Mouse (Mus musculus) kidney, postnatal 0 days (tissue): ENCODE data around the gene Rps6kc1. TPM values are rescaled to one million over a fixed set of nuclear protein-coding genes. Genes with fewer than 3 reads are reported as not detected.
A peak's percentile ranks its signal among the peaks of the same experiment; 100 is the strongest.

ENCODE experiments used
- ATAC-seq: fragments of 200-750 bp; cut with Nextera tagmentation; replicated peaks from 2 replicates; pipeline ENCODE4 v1.8.0; 2017; ENCODE audit warnings: low read depth, moderate number of reproducible peaks, moderate TSS enrichment, moderate library complexity; ENCODE audit not compliant: low FRiP score
- DNase-seq: peaks from one replicate; pipeline ENCODE4 v3.0.0-alpha.2; 2016; ENCODE audit warnings: low spot score
- H3K27ac ChIP-seq: fragments of 300-500 bp; sonication (generic); 2 replicates; pipeline ENCODE4 v1.5.1; 2014; ENCODE audit warnings: mild to moderate bottlenecking
- H3K27me3 ChIP-seq: fragments of 300-500 bp; sonication (generic); 2 replicates; pipeline ENCODE4 v1.6.1; 2014; ENCODE audit warnings: low read length, mixed read lengths; ENCODE audit not compliant: insufficient read depth
- H3K36me3 ChIP-seq: fragments of 300-500 bp; sonication (generic); 2 replicates; pipeline ENCODE4 v1.6.1; 2014; ENCODE audit warnings: low read length, mixed read lengths; ENCODE audit not compliant: insufficient read depth
- H3K4me1 ChIP-seq: fragments of 300-500 bp; sonication (generic); replicated peaks from 2 replicates; pipeline ENCODE4 v1.6.1; 2014; ENCODE audit warnings: antibody characterized with exemption, low read length, mixed read lengths; ENCODE audit not compliant: insufficient read depth
- H3K4me2 ChIP-seq: fragments of 300-500 bp; sonication (generic); 2 replicates; pipeline ENCODE4 v1.6.1; 2014; ENCODE audit warnings: mild to moderate bottlenecking, low read length, moderate library complexity, mixed read lengths
- H3K4me3 ChIP-seq: fragments of 300-500 bp; sonication (generic); replicated peaks from 2 replicates; pipeline ENCODE4 v1.5.1; 2014; ENCODE audit warnings: low read depth, low read length
- H3K9ac ChIP-seq: fragments of 300-500 bp; sonication (generic); 2 replicates; pipeline ENCODE4 v1.6.1; 2014; ENCODE audit warnings: low read depth, low read length
- H3K9me3 ChIP-seq: fragments of 300-500 bp; sonication (generic); replicated peaks from 2 replicates; pipeline ENCODE4 v1.6.1; 2016; ENCODE audit warnings: low read length, inconsistent platforms, mixed read lengths
- CTCF ChIP-seq: IDR thresholded peaks from 2 replicates; pipeline ENCODE4 v1.5.1; 2016; ENCODE audit warnings: antibody characterized with exemption, low read depth, mild to moderate bottlenecking, moderate library complexity
- WGBS: fragments of 180-500 bp; shearing (Covaris S2); extraction: QIAGEN DNeasy Blood & Tissue Kit; methylation state at CpG from one replicate; pipeline ENCODE4 v1.1.7; 2014; 5-methylcytosine and 5-hydroxymethylcytosine counted together
- polyA plus RNA-seq: library from polyadenylated mRNA; unstranded; fragments of >200 nt; fragmentation: Nextera tagmentation; extraction: Ambion mirVana; gene quantifications from 2 replicates; pipeline ENCODE4 v1.2.1, GENCODE M21; 2015

Rps6kc1 gene
- polyA plus RNA-seq, 1 experiment from 2014 or later, result 10.2 TPM

DNA sequence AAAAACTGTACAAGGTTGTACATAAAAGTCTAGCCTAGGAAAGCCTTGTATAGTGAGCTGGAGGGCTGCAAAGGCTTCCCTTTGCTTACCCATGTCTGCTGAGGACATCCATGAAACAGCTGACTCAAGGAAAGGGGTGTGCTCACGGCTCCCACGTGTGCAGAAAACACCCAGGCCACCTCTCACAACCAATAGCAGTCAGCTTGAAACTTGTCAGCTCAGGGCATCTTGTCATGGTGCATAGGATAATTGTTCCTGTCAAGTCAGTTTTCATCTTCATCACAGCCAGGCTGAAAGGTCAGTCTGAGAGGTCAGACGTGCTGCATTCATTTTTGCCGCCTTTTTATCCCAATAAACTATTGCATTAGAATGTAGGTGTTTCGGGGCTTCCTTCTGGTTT lies 36.4 kb upstream of the Rps6kc1 start:
- Histone ChIP-seq H3K27me3 (no peaks in the 10 kb centered on the region), H3K4me2 (no peak overlapping the region), H3K9me3 (no peaks in the 10 kb centered on the region), H3K4me1 (no peaks in the 10 kb centered on the region), H3K27ac (no peak overlapping the region), H3K9ac (no peak overlapping the region), H3K4me3 (no peak overlapping the region), H3K36me3 (peaks cover 32% of the 10 kb centered on the region)
- DNase-seq (no peak), ATAC-seq (no peak)
- WGBS, result 55% methylated on average over 5 of the region's 5 CpGs
- TF ChIP-seq CTCF, result no peak

DNA sequence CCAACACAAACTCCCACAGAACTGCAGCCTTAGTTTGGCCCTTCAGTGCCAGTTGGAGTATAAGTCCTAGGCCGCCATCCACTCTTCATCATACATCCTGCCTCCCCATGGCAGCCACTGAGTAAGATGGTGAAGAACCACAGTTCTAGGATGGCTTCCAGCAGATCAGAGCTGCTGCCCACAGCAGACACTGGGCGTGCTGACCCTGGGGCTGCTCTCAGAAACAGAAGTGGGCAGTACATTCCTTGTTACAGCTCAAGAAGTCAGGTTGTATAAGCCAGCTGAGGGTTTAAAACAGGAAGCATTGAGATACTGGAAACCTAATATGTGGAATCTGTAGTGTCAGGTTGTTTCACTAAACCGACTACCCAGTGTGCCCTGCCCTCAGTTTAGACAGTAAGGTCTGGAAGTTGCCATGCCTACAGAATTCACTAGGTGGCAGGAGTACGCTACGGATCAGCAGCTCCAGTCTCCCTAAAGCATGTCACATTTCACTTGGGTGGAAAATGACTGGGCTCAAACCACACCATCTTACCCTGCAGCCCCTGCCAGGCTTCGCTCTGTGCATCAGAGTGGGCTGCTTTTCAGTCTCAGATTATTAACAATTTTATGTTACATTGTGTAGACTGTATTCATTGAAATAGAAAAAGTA lies 32.7 kb upstream of the Rps6kc1 start:
- peak; percentile 85 for DNase-seq
- H3K4me1 ChIP-seq, result no peaks in the 10 kb centered on the region
- no peak overlapping the region for H3K9ac ChIP-seq
- 50% methylated on average over 6 of the region's 6 CpGs for WGBS
- H3K4me3 ChIP-seq, result no peak overlapping the region
- no peaks in the 10 kb centered on the region for H3K9me3 ChIP-seq
- peak; percentile 75 for ATAC-seq
- TF ChIP-seq CTCF, result peak; percentile 87
- no peak overlapping the region for H3K4me2 ChIP-seq
- H3K27me3 ChIP-seq, result no peaks in the 10 kb centered on the region
- no peak overlapping the region for H3K27ac ChIP-seq
- H3K36me3 ChIP-seq, result peaks cover 54% of the 10 kb centered on the region

DNA sequence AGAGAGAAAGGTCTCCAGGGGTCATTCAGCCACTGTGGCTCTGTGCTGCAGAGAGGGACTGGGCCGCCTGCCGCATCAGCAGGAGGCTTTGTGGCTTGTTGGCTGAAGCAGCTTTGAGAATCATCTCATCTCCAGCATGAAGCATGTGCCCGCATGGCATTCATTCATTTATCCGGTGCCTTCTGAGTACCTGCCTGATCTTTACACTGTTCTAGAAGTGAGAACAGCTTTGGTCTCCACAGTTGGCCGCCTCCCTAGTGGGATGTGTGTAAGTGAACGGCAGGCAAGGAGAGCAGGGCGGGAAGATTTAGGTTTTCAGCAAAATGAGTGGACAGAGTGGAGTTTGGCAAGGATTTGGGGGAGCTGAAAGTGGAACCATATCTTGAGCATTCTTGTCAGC lies 28.2 kb upstream of the Rps6kc1 start:
- Histone ChIP-seq H3K4me3 (no peak overlapping the region), H3K9me3 (no peaks in the 10 kb centered on the region), H3K4me2 (no peak overlapping the region), H3K36me3 (peaks cover 46% of the 10 kb centered on the region), H3K4me1 (no peaks in the 10 kb centered on the region), H3K9ac (no peak overlapping the region), H3K27me3 (no peaks in the 10 kb centered on the region), H3K27ac (no peak overlapping the region)
- ATAC-seq, result no peak
- WGBS, result 92% methylated on average over 7 of the region's 7 CpGs
- no peak for TF ChIP-seq CTCF
- DNase-seq, result no peak

DNA sequence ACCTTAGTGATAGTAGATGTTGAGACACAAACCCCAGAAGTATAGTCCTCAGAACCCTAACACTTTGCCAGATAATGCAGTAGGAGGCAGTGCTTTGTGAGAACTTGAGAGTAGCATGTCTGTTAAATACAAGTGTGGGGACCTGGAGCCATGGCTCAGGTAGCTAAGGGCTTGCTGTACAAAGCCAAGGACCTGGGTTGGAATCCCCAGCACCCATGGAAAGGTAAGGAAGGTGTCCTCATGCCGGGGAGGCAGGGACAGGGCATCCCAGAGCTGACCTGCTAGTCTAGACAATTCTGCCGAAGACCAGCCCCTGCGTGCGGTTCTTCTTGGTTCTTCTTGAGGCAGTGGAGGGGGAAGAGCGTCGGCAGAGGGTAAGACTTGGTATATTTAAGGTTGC lies 18.6 kb upstream of the Rps6kc1 start:
- Histone ChIP-seq H3K9me3 (no peaks in the 10 kb centered on the region), H3K36me3 (peaks cover 10% of the 10 kb centered on the region; the same call in 1 of the 2 replicates), H3K4me1 (peaks cover 7% of the 10 kb centered on the region; the same call in 1 of the 2 replicates), H3K4me2 (no peak overlapping the region), H3K9ac (no peak overlapping the region), H3K27ac (no peak overlapping the region), H3K27me3 (no peaks in the 10 kb centered on the region), H3K4me3 (no peak overlapping the region)
- ATAC-seq, result no peak
- DNase-seq, result no peak
- no peak for TF ChIP-seq CTCF
- 85% methylated on average over 6 of the region's 6 CpGs for WGBS

DNA sequence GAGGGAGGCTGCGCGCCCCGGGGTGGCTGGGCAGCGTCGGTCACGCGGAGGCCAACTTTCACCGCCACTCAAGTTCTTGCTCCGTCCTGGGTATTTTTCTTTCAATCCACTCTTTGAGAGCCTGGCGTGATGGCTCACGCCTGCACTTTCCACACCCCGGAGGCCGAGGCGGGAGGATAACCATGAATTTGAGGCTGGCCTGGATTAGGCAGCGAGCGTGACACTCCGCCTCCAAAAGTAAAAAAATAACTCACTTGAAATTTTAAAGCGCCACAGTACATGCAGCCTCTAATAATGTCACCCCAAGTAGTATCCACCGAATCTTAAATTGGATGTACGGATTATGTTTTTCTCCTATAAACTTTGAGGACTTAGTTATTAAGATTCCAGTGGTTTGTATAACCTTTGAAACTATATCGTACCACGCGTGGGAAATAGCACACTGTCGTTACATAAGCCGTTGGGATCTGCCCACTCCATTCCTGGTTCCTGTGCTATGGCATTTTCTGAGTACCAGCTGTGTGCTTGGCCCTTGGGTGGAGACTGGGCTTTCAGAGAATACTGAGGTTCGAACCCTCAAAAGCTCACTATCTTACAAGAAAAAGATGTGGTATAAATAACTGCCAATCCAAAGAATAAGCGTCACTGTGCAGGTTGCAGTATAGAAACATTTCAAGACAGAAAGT lies 17.6 kb upstream of the Rps6kc1 start:
- Histone ChIP-seq H3K4me3 (peak overlapping the region; percentile 82), H3K9ac (peak overlapping the region; percentile 94), H3K36me3 (0 out of 2 replicates have a peak, but pooled peaks cover 2% of the 10 kb centered on the region), H3K4me2 (peak overlapping the region; percentile 64), H3K27ac (peak overlapping the region; percentile 98), H3K4me1 (peaks cover 7% of the 10 kb centered on the region; the same call in 1 of the 2 replicates), H3K27me3 (no peaks in the 10 kb centered on the region), H3K9me3 (no peaks in the 10 kb centered on the region)
- no peak for TF ChIP-seq CTCF
- ATAC-seq (peak; percentile 48; the same call in 1 of the 2 replicates), DNase-seq (peak; percentile 71)
- 5% methylated on average over 27 of the region's 27 CpGs for WGBS

DNA sequence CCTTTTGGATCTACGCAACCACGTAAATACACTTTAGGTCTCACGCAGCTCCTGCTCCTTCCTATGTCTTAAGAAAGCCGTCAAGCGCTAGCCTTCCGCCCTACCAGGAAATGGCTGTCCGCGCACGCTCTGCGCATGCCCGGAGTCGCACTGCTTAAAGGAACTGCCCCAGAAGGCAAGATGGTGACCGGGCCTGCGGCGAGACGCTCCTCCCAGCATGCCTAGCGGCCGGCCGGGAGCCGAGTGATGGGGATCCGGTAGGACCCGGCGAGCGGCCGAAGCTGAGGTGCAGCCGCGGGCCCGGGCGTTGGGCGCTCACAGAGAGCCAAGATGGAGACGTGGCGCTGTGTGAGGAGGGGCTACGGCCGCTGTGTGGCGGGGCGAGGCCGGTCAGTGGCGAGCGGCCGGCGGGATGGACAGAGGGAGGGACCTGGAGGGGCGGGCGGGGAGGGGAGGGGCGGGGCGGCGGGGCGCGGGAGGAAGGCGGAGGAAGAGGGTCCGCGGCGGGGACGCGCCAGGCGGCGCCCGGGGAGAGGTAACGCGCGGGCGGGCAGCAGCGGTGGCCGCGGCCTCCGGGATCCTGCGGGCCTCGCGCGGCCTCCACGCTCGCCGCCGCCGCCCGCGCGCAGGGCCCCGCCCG lies 16.9 kb upstream of the Rps6kc1 start:
- TF ChIP-seq CTCF, result no peak
- Histone ChIP-seq H3K27ac (peak overlapping the region; percentile 98), H3K9me3 (no peaks in the 10 kb centered on the region), H3K36me3 (0 out of 2 replicates have a peak, but pooled peaks cover 2% of the 10 kb centered on the region), H3K27me3 (no peaks in the 10 kb centered on the region), H3K4me1 (peaks cover 7% of the 10 kb centered on the region; the same call in 1 of the 2 replicates), H3K4me2 (peak overlapping the region; percentile 64), H3K4me3 (peak overlapping the region; percentile 82), H3K9ac (peak overlapping the region; percentile 94)
- WGBS, result under 1% methylated on average over 63 of the region's 79 CpGs
- ATAC-seq (peak; percentile 96), DNase-seq (peak; percentile 98)
